Mouse (Mus musculus): ENCODE measurements around the gene Itpkb.

DNA sequence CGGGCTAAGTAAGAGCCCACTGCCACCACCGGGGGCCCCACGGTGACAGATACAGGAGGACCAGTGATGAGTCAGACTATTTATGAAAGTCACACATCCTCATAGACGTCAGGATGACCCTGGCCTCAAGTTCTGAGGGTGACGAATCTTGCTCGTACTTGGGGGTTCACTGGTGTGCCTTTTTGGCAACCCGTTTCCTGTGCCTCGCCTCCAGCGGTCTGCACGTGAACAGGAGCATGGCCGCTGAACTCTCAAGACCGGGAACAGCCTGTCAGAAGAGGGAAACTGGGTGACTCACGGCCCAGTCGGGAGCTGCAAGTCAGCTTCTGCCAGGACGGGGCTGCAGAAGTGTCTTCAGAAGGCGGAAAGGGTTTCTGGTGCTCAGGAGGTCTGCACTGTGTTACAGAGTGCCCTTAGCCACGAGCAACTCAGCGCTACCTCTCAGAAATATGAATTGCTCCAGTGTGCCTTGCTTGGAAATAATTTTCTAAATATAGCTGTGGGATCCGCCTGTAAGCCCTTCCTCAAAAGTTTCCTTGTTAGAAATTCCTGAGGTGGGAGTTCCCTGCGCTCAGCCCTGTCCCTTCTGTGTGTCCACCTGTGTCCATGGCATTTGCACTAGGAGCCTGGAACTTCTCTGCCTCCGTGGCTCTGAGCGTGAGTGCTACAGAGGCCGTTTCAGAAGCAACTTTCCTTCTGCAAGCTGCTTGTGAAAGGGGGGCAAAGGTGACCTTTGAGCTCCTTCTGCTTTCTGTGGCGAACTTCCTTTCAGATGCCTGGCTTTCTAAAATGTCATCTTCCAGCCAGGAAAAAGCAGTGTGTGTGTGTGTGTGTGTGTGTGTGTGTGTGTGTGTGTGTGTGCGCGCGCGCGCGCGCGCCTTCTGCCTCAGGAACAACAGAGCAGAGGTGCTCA is 73.7 kb downstream of the Itpkb start:
- no peak for TF ChIP-seq CTCF (IDR thresholded peaks at IDR 0.05; ENCODE audit: low read depth, low read length)
- TF ChIP-seq POLR2AphosphoS5 (IDR thresholded peaks at IDR 0.05; ENCODE audit: insufficient replicate concordance, low read depth, low read length): no peak
- TF ChIP-seq GATA1 (IDR thresholded peaks at IDR 0.05; ENCODE audit: borderline replicate concordance, low read length): no peak

Measured in G1E (cell line).